Mouse (Mus musculus): ENCODE results near the gene Cfd.

DNA sequence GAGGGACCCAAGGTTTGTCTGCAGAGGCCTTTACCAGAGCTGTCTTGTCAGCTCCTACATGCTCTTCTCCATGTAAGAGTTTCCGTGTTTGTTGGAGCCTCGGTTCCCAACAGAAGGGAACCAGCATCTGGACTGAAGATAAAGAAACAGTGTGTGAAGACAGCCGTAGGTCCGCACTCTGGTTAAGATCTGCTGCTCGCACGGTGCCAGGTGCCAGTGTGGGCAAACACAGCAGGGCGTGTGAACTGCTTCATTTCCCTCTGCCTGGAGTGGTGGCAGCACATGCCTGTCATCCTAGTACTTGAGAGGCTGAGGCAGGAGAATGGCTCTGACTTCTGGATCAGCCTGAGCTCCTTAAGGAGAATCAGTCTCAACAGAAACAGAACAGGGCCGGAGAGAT, 18.8 kb upstream of the Cfd start:
- TF ChIP-seq CTCF (IDR thresholded peaks at IDR 0.05; ENCODE audit: low read depth), result no peak
- no peak for TF ChIP-seq EP300 (optimal IDR thresholded peaks at IDR 0.05)
